Mouse (Mus musculus) megakaryocyte, embryonic 14.5 days (primary cell): ENCODE results near the gene Btn1a1. TPM values are rescaled to one million over a fixed set of nuclear protein-coding genes. Genes with fewer than 3 reads are reported as not detected.

Source experiments
- H3K27me3 ChIP-seq: replicated peaks from 2 replicates; pipeline ENCODE3; 2012; ENCODE audit warnings: inconsistent platforms
- H3K36me3 ChIP-seq: replicated peaks from 2 replicates; pipeline ENCODE3; 2012; ENCODE audit warnings: low read length, inconsistent platforms, mixed read lengths
- H3K4me1 ChIP-seq: 2 replicates; pipeline ENCODE4 v1.6.1; 2012; ENCODE audit warnings: inconsistent platforms
- H3K4me3 ChIP-seq: replicated peaks from 2 replicates; pipeline ENCODE3; 2012; ENCODE audit warnings: moderate library complexity, mild to moderate bottlenecking, inconsistent platforms
- H3K9me3 ChIP-seq: 2 replicates; pipeline ENCODE4 v1.6.1; 2012; ENCODE audit warnings: inconsistent platforms
- FLI1 ChIP-seq: IDR thresholded peaks from 2 replicates; pipeline ENCODE4 v1.6.1; 2012; ENCODE audit warnings: low read length, inconsistent platforms, mixed read lengths
- GATA1 ChIP-seq: IDR thresholded peaks from 3 replicates; pipeline ENCODE4 v1.6.1; 2012; ENCODE audit warnings: mixed read lengths, low read length, inconsistent platforms, borderline replicate concordance
- polyA plus RNA-seq: library from polyadenylated mRNA; stranded (reverse); fragments of >175 nt; gene quantifications from 2 replicates; pipeline ENCODE4 v1.2.3, GENCODE M21; 2012; ENCODE audit warnings: low replicate concordance; ENCODE audit not compliant: insufficient read depth

Gene Btn1a1
- polyA plus RNA-seq, 1 experiment: not detected

DNA sequence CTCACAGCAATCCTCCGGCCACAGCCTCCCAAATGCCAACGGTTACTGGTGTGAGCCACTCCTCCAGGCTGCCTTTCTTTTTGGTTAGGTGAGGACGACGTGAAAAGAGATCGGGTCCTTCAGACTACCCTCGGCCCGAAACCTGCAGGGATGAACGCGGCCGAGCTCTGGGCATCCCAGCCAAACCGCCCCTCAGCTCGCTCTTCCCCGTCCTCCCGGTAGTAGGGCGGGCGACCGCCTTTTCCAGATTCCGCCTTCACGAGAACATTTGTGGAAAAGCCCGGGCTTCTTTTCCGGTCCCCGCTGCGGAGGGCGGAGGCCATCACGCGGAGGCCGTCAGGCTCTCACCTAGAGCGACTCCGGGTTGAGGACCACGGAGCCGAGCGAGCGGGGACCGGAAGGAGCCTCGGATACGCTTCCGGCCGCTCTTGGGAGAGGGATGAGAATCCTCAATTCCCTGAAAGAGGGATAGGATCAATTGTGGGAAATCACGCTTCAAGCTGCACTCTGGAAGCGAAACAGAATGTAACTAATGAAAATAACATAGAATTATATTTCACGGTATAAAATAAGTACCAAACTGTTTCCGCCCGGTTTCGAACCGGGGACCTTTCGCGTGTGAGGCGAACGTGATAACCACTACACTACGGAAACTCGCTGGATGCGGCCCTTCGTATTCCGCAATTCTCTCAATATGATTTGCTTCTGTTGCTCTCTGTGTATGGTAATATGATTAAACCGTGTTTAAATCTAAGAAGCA lies 20.0 kb downstream of the Btn1a1 start:
- H3K4me3 ChIP-seq: peak overlapping the region; percentile 94
- H3K9me3 ChIP-seq: no peaks in the 10 kb centered on the region
- H3K36me3 ChIP-seq: no peaks in the 10 kb centered on the region
- TF ChIP-seq FLI1: no peak; the same call in 1 of the 2 replicates
- no peak for TF ChIP-seq GATA1
- no peaks in the 10 kb centered on the region for H3K27me3 ChIP-seq
- H3K4me1 ChIP-seq: peaks cover 45% of the 10 kb centered on the region

DNA sequence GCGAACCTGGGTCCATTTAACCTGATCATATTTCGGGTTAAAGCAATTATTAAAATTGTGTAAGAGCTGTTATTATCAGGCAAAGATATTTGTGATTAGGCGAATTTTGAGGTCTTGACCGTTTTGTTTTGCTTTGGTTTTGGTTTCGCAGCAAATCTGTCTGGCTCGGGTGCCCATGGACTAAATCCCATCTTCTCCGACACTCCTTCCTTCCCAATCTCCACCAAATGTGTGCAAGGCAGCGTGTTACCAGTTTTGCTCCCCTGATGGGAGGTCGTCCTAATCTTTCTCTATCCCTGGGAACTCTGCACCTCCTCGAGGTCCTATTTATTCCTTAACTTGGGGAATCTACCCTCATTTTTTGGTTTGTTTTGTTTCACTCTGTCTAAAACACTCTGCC lies 20.5 kb downstream of the Btn1a1 start:
- Histone ChIP-seq H3K36me3 (no peaks in the 10 kb centered on the region), H3K4me1 (peaks cover 45% of the 10 kb centered on the region)
- no peak for TF ChIP-seq FLI1
- no peak for TF ChIP-seq GATA1

DNA sequence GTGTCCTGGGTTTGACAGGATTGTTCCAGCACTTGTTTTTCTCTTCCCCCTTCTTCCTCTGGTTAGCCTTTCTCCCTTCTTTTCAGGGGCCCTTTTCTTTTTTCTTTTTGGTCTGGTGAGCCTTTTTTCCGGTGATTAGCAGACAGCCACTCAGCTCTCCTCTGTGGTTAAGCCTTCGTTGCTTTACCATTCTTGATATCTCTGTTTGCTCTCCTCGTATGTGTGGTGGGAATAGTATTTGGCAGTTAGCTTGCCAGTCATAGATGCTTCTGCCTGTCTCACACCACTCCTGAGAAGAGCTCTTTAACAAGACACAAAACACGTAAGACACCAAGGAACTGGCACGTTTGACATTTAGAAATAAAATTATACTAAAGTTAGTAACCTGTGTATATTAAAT lies 21.2 kb downstream of the Btn1a1 start:
- Histone ChIP-seq H3K27me3 (no peaks in the 10 kb centered on the region), H3K4me1 (peaks cover 51% of the 10 kb centered on the region), H3K4me3 (peak overlapping the region; percentile 73), H3K9me3 (no peaks in the 10 kb centered on the region), H3K36me3 (no peaks in the 10 kb centered on the region)
- TF ChIP-seq GATA1 (no peak), FLI1 (no peak)

More for the DNA sequence above, 20.5 kb downstream of the Btn1a1 start:
- Histone ChIP-seq H3K4me3 (peak overlapping the region; percentile 94), H3K9me3 (no peaks in the 10 kb centered on the region), H3K27me3 (no peaks in the 10 kb centered on the region)

DNA sequence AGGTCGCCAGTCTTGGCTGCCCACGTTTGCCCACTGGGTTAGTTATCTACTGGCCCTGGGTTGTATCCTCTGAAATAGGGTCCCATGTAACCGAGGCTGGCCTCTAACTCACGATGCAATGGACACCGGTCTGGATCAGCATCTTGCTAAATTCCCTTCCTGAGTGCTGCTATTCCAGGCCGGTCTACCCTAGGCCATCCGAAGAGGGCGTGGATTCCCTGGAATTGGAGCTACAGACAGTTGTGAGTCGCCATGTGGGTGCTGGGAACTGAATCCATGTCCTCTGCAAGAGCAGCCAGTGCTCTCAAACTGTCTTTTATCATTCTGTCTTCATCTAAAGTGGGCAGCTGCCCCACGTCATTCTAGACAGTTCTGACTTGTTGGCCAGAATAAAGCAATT lies 25.8 kb downstream of the Btn1a1 start:
- peaks cover 46% of the 10 kb centered on the region for H3K4me1 ChIP-seq
- TF ChIP-seq GATA1 (no peak), FLI1 (no peak)
- no peaks in the 10 kb centered on the region for H3K36me3 ChIP-seq
- H3K4me3 ChIP-seq: no peak overlapping the region
- H3K27me3 ChIP-seq: no peaks in the 10 kb centered on the region
- H3K9me3 ChIP-seq: no peaks in the 10 kb centered on the region

DNA sequence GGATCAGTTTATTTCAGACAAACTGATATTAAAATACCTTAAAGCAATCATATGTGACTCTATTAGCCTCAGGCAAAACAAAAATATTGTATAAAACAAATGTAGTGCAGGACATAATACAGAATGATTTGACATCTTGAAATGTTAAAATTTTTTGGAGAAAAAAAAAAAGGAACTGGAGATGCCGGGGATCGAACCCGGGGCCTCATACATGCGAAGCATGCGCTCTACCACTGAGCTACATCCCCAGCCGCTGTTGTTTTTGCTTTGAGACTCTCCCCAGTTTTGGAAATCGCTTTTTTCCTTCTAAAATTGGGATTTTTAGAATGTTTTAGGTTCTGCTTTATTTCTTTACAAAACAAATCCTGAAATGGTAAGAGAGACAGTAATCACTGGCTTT lies 27.2 kb downstream of the Btn1a1 start:
- Histone ChIP-seq H3K4me3 (peak overlapping the region; percentile 93), H3K27me3 (no peaks in the 10 kb centered on the region), H3K9me3 (no peaks in the 10 kb centered on the region), H3K36me3 (no peaks in the 10 kb centered on the region), H3K4me1 (peaks cover 48% of the 10 kb centered on the region)
- TF ChIP-seq GATA1: no peak

DNA sequence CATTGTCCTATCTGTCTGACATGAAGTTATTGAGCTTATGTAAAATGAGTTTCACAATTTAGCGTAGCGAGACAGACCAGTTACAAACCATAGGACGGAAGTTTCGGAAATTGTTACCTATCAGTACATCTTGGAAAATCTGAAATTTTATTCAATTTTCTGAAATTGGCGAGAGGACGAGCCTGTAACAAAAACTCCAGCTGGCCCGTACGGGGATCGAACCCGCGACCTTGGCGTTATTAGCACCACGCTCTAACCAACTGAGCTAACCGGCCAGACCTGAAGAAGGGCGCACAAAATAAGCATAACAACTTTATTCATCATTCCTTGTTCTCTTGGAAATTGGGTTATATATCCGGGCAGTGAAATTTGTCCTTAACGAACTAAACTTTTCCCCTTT lies 27.8 kb downstream of the Btn1a1 start:
- Histone ChIP-seq H3K9me3 (no peaks in the 10 kb centered on the region), H3K36me3 (no peaks in the 10 kb centered on the region), H3K4me1 (peaks cover 48% of the 10 kb centered on the region), H3K4me3 (peak overlapping the region; percentile 93), H3K27me3 (no peaks in the 10 kb centered on the region)
- no peak for TF ChIP-seq FLI1
- TF ChIP-seq GATA1: no peak

DNA sequence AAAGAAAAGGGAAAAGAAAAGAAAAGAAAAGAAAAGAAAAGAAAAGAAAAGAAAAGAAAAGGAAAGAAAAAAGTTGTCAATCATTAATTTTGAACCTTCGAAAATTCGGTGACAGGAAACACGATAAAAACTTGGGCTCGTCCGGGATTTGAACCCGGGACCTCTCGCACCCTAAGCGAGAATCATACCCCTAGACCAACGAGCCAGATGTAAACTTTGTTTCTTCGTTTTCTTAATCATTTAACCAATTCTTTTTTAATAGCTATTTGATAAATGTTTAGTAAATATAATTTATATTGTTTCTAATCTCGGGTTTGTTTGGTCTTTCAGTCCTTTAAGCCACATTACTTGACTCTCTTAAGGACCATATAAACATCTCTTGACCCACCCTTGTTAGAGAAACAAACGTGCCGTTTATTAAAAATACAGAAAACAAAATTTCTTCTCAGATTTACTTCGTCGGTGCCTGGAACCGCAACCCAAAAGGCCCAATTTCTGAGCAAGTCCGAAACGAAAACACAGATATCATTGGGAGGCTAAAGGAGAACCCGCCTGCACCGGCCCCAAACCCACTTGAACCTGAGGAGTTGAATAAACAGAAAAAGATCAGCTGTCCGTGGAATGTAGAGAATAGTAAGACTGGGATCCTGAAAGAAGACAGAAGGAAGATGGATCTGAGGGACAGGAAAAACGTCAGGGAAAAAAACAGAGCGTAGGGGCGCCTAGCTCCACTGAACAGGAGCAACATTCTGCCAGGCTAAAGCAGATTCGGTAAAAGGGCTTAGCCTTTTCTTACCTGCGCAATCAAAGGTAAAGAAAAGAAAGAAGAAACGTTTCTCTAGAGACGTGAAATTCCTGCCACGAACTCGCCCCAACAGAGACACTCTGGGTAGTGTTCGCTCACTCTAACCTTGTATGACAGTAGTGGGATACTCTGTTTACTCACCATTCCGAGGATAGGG lies 28.6 kb downstream of the Btn1a1 start:
- Histone ChIP-seq H3K4me1 (peaks cover 46% of the 10 kb centered on the region), H3K27me3 (no peaks in the 10 kb centered on the region)

DNA sequence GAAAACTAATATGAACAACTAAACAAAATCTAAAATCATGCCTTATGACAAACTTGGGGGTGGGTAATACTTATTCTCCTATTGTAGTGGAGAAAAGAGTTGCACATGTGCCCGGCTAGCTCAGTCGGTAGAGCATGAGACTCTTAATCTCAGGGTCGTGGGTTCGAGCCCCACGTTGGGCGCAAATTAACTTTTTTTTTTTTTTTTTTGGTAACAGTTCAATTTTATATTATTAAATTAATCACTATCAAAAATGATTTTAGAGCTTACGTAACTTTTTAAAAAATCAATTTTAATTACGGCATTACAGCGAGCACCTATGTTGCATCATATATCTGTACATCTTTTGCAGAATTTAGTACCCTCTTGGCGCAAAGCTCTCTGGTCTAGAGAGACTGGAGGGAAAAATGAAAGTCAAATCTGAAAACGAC lies 29.5 kb downstream of the Btn1a1 start:
- Histone ChIP-seq H3K27me3 (no peaks in the 10 kb centered on the region), H3K36me3 (no peaks in the 10 kb centered on the region), H3K4me1 (peaks cover 46% of the 10 kb centered on the region), H3K9me3 (no peaks in the 10 kb centered on the region), H3K4me3 (peak overlapping the region; percentile 91)
- no peak for TF ChIP-seq GATA1
- no peak for TF ChIP-seq FLI1

More for the DNA sequence above, 28.6 kb downstream of the Btn1a1 start:
- no peak for TF ChIP-seq GATA1
- TF ChIP-seq FLI1: no peak
- peak overlapping the region; percentile 93 for H3K4me3 ChIP-seq
- no peaks in the 10 kb centered on the region for H3K9me3 ChIP-seq
- no peaks in the 10 kb centered on the region for H3K36me3 ChIP-seq

DNA sequence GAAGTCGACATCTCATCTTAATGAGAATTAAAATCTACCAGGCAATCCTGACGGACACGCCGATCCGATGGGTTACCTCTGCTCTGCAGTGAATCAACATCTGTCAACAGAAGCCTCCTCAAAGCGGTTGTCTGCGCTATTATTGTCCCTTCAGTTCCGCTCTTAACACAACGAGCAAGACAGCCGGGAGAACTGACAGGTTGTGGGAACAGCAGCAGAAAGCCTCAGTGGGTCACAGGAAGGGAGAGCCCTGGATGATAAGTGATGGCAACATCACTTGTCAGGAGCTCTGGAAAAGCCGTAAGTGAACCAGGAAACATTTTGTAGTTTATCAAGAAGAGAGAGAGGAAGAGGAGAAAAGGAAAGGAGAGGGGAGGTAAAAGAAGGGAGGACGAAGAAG lies 30.0 kb downstream of the Btn1a1 start:
- Histone ChIP-seq H3K36me3 (no peaks in the 10 kb centered on the region), H3K4me3 (peak overlapping the region; percentile 91), H3K27me3 (no peaks in the 10 kb centered on the region), H3K4me1 (peaks cover 44% of the 10 kb centered on the region), H3K9me3 (no peaks in the 10 kb centered on the region)
- TF ChIP-seq FLI1 (no peak), GATA1 (no peak)

DNA sequence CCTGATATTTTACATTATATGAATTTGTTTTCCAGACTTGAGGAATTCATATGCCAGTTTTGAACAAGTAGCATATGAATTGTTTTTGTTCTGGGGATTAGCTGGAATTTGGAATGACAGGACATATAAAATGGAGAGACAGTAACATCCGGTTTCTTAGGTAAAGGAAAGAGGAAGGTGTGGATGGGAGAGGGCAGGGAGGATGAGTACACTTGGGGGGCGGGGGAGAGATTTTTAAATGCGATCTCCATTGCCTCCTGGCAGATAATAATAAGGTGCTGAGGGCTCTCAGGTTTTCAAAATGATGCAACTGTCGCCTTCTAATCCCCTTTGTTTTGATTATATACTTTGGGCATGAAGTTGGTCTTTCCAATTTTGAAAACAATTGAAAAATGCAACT lies 30.5 kb downstream of the Btn1a1 start:
- peaks cover 46% of the 10 kb centered on the region for H3K4me1 ChIP-seq
- H3K36me3 ChIP-seq: no peaks in the 10 kb centered on the region
- H3K27me3 ChIP-seq: no peaks in the 10 kb centered on the region
- H3K4me3 ChIP-seq: peak overlapping the region; percentile 91
- H3K9me3 ChIP-seq: no peaks in the 10 kb centered on the region
- TF ChIP-seq FLI1 (no peak), GATA1 (no peak)
